Mouse (Mus musculus) small intestine, adult 10 weeks (tissue): ENCODE results near the gene Lpin3. TPM values are rescaled to one million over a fixed set of nuclear protein-coding genes. Genes with fewer than 3 reads are reported as not detected.

Experiments
- polyA plus RNA-seq: library from polyadenylated mRNA; stranded (reverse); fragments of 350-450 nt; fragmentation: Illumina TruSeq; extraction: RNeasy Lipid Tissue Mini Kit (QIAGEN cat#74804); gene quantifications from one replicate; pipeline ENCODE4 v1.2.3, GENCODE M21; 2014; ENCODE audit warnings: low replicate concordance

The Lpin3 gene
- polyA plus RNA-seq: 2.6 TPM

GRCm38 (mm10) chr2:160880453-160881195 is at the start of gene Lpin3:
Gene Lpin3, plus strand, starts transcription at chr2:160880670.

DNA sequence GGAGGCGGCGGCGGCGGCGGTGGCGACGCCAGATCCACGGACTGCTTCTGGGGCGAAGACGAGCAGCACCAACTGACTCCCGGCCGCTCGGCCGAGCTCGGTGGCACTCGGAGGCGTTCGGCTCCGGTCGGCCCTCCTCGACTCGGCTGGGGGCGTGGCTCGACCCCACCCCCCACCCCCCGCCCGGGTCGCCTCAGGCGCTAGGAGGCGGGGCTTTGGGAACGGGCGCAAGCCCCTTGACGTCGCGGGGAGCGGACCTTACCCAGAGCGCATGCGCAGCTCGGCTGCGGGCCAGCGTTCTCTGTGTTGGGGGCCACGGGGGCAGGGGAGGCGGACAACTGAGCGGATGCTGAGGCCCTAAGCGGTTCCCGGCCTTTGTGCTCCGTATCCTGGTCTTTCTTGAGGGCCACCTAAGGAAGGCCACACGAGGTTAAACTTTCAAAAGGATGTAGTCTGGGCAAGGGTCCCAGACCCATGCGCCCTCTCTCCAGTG is 7.5 kb upstream of the Lpin3 start, which contains the start of gene Zhx3:
Gene Zhx3 (minus strand): TSS at position 109 of the 493 bp plus-strand sequence.

DNA sequence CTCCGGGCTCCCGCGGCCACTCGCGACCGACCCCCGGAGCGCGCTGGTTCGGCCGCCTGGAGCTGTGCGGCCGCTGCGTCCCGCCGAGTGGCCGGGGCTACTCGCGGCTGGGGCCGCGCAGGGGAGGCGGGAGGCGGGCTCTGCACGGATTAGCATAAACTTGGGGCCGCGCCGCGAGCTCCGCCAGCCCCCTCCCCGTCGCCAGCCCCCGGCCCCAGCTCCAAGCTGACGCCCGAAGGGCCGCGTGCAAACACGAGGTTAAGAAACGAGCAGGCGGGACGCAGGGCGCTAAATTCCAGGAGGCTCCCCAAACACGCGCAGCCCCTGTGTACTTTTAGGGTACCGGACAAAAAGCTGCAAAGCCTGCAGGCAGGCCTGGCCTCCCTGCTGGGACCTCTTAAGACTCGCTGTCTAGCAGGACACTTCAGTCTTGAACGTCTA is 31.8 kb downstream of the Lpin3 start, which contains the start of gene Emilin3:
Gene Emilin3 (minus strand): TSS at position 98 of the 441 bp plus-strand sequence.

Other genes with a start within 250 kb of the Lpin3 start
- 183 TPM for gene Top1, start 234.8 kb upstream of the Lpin3 start, polyA plus RNA-seq
- 3.8 TPM for gene Plcg1, start 149.4 kb upstream of the Lpin3 start, polyA plus RNA-seq
- gene Zhx3, start 7.7 kb upstream of the Lpin3 start, polyA plus RNA-seq: 7.0 TPM
- gene Emilin3, start 31.7 kb downstream of the Lpin3 start, polyA plus RNA-seq: not detected
- 11.1 TPM for gene Chd6, start 228.4 kb downstream of the Lpin3 start, polyA plus RNA-seq